Mouse (Mus musculus): ENCODE data around the gene Asprv1. TPM values are rescaled to one million over a fixed set of nuclear protein-coding genes. Genes with fewer than 3 reads are reported as not detected.

The Asprv1 gene
- polyA plus RNA-seq, 1 experiment from 2014 or later, result 1.3 TPM

GRCm38 (mm10) chr6:86665076-86665475 is 37.1 kb downstream of the Asprv1 start:
- ATAC-seq (ENCODE audit: insufficient number of reproducible peaks, low FRiP score, low TSS enrichment, low read depth) (no peak), DNase-seq (ENCODE audit: low spot score) (no peak)
- Histone ChIP-seq H3K4me2 (ENCODE audit: low read depth, severe bottlenecking) (no peak overlapping the region), H3K27ac (replicated peaks; ENCODE audit: low read depth, low read length) (no peak overlapping the region), H3K9me3 (ENCODE audit: control insufficient read depth, low read length) (no peaks in the 10 kb centered on the region), H3K4me3 (ENCODE audit: low read depth, low read length) (no peak overlapping the region), H3K4me1 (ENCODE audit: control insufficient read depth, insufficient read depth, low read length) (0 out of 2 replicates have a peak, but pooled peaks cover 2% of the 10 kb centered on the region), H3K27me3 (ENCODE audit: control insufficient read depth, insufficient read depth, low read length) (no peaks in the 10 kb centered on the region), H3K36me3 (ENCODE audit: control insufficient read depth, insufficient read depth, low read length) (0 out of 2 replicates have a peak, but pooled peaks cover 2% of the 10 kb centered on the region), H3K9ac (ENCODE audit: low read length) (no peak overlapping the region)
- WGBS, result 70% methylated on average over 5 of the region's 5 CpGs

GRCm38 (mm10) chr6:86665560-86666307 is 37.8 kb downstream of the Asprv1 start:
- Histone ChIP-seq H3K4me3 (ENCODE audit: low read depth, low read length) (no peak overlapping the region), H3K36me3 (ENCODE audit: control insufficient read depth, insufficient read depth, low read length) (0 out of 2 replicates have a peak, but pooled peaks cover 2% of the 10 kb centered on the region), H3K27ac (replicated peaks; ENCODE audit: low read depth, low read length) (no peak overlapping the region), H3K4me1 (ENCODE audit: control insufficient read depth, insufficient read depth, low read length) (0 out of 2 replicates have a peak, but pooled peaks cover 2% of the 10 kb centered on the region), H3K9ac (ENCODE audit: low read length) (no peak overlapping the region), H3K9me3 (ENCODE audit: control insufficient read depth, low read length) (no peaks in the 10 kb centered on the region), H3K4me2 (ENCODE audit: low read depth, severe bottlenecking) (no peak overlapping the region), H3K27me3 (ENCODE audit: control insufficient read depth, insufficient read depth, low read length) (no peaks in the 10 kb centered on the region)
- ATAC-seq (ENCODE audit: insufficient number of reproducible peaks, low FRiP score, low TSS enrichment, low read depth) (no peak), DNase-seq (ENCODE audit: low spot score) (no peak)
- 42% methylated on average over 17 of the region's 17 CpGs for WGBS

DNA sequence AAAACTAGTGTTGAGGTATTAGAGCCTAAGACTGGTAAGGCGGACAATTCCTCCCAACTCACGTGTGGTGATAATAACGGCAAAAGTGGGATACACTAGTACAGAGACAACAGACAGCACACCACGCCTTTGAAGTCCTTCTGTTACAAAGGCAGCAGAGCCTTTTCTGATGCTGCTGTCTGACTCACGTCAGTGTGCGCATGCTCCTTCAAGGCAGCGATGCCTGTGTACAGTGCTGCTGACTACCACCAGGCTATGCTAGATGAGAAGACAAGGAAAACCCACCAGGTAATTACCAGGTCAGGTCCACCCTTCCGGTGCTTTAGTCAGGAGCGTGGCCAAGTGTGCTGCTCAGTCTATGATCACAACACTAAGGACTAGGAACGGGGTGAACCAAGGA is 39.1 kb downstream of the Asprv1 start:
- H3K9ac ChIP-seq (ENCODE audit: low read length), result no peak overlapping the region
- ATAC-seq (ENCODE audit: insufficient number of reproducible peaks, low FRiP score, low TSS enrichment, low read depth) (no peak), DNase-seq (ENCODE audit: low spot score) (no peak)
- H3K4me2 ChIP-seq (ENCODE audit: low read depth, severe bottlenecking), result no peak overlapping the region
- H3K36me3 ChIP-seq (ENCODE audit: control insufficient read depth, insufficient read depth, low read length), result 0 out of 2 replicates have a peak, but pooled peaks cover 2% of the 10 kb centered on the region
- no peak overlapping the region for H3K4me3 ChIP-seq (ENCODE audit: low read depth, low read length)
- no peaks in the 10 kb centered on the region for H3K27me3 ChIP-seq (ENCODE audit: control insufficient read depth, insufficient read depth, low read length)
- 0 out of 2 replicates have a peak, but pooled peaks cover 2% of the 10 kb centered on the region for H3K4me1 ChIP-seq (ENCODE audit: control insufficient read depth, insufficient read depth, low read length)
- no peaks in the 10 kb centered on the region for H3K9me3 ChIP-seq (ENCODE audit: control insufficient read depth, low read length)
- no peak overlapping the region for H3K27ac ChIP-seq (replicated peaks; ENCODE audit: low read depth, low read length)
- WGBS, result 90% methylated on average over 10 of the region's 10 CpGs

DNA sequence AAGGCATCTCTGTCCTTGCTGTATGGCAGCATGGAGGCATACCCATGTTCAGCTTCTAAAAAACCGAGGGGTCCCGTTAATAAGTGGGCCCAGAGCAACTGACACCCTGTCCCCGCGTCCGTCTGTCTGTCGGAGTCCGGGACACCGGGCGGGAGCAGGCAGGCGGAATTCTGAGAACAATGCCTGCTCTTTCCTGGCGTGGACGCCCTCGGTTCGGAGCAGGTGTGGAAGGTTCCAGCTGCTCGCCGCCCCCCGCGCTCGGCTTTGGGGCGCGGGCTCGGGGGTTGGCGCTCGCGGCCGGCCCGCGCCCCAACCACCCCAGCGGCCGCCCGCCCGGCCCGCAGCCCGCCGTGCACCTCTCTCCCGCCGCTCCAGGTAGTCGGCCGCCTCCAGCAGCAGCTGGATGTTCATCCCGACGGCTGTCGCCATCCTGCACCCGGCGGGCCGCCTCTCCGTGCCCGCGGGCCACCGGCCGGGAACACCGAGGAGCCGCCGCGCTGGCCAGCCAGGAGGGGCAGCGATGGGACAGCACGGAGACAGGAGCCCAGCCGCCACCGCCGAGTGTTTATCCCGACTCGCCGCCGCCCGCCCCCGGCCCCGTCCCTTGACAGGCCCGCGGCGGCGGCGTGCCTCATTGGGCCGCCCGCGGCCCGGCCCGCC is 40.7 kb downstream of the Asprv1 start, which contains the start of gene Mxd1:
TSS of gene Mxd1 (minus strand) at position 582 of the 660 bp plus-strand sequence.
- no peak for ATAC-seq (ENCODE audit: insufficient number of reproducible peaks, low FRiP score, low TSS enrichment, low read depth)
- H3K4me1 ChIP-seq (ENCODE audit: control insufficient read depth, insufficient read depth, low read length), result 0 out of 2 replicates have a peak, but pooled peaks cover 2% of the 10 kb centered on the region
- peak within 1 kb of the TSS; percentile 76 for H3K9ac ChIP-seq (ENCODE audit: low read length)
- H3K9me3 ChIP-seq (ENCODE audit: control insufficient read depth, low read length), result no peaks in the 10 kb centered on the region
- peaks cover 2% of the 10 kb centered on the region; the same call in 1 of the 2 replicates for H3K36me3 ChIP-seq (ENCODE audit: control insufficient read depth, insufficient read depth, low read length)
- no peak within 1 kb of the TSS; the same call in 1 of the 2 replicates for H3K27ac ChIP-seq (replicated peaks; ENCODE audit: low read depth, low read length)
- no peak for DNase-seq (ENCODE audit: low spot score)
- H3K4me2 ChIP-seq (ENCODE audit: low read depth, severe bottlenecking), result peak within 1 kb of the TSS; percentile 95
- WGBS, result under 1% methylated on average over 68 of the region's 76 CpGs
- H3K27me3 ChIP-seq (ENCODE audit: control insufficient read depth, insufficient read depth, low read length), result no peaks in the 10 kb centered on the region
- peak within 1 kb of the TSS; percentile 87 for H3K4me3 ChIP-seq (ENCODE audit: low read depth, low read length)

GRCm38 (mm10) chr6:86669240-86669727 is 41.3 kb downstream of the Asprv1 start:
- H3K4me2 ChIP-seq (ENCODE audit: low read depth, severe bottlenecking), result peak overlapping the region; percentile 68
- no peak overlapping the region; the same call in 1 of the 2 replicates for H3K9ac ChIP-seq (ENCODE audit: low read length)
- peak overlapping the region; percentile 87 for H3K4me3 ChIP-seq (ENCODE audit: low read depth, low read length)
- DNase-seq (ENCODE audit: low spot score), result peak; percentile 100
- ATAC-seq (ENCODE audit: insufficient number of reproducible peaks, low FRiP score, low TSS enrichment, low read depth), result peak; percentile 100
- no peaks in the 10 kb centered on the region for H3K27me3 ChIP-seq (ENCODE audit: control insufficient read depth, insufficient read depth, low read length)
- H3K4me1 ChIP-seq (ENCODE audit: control insufficient read depth, insufficient read depth, low read length), result 0 out of 2 replicates have a peak, but pooled peaks cover 2% of the 10 kb centered on the region
- no peak overlapping the region for H3K27ac ChIP-seq (replicated peaks; ENCODE audit: low read depth, low read length)
- H3K9me3 ChIP-seq (ENCODE audit: control insufficient read depth, low read length), result no peaks in the 10 kb centered on the region
- WGBS, result under 1% methylated on average over 29 of the region's 37 CpGs
- H3K36me3 ChIP-seq (ENCODE audit: control insufficient read depth, insufficient read depth, low read length), result peaks cover 2% of the 10 kb centered on the region; the same call in 1 of the 2 replicates

DNA sequence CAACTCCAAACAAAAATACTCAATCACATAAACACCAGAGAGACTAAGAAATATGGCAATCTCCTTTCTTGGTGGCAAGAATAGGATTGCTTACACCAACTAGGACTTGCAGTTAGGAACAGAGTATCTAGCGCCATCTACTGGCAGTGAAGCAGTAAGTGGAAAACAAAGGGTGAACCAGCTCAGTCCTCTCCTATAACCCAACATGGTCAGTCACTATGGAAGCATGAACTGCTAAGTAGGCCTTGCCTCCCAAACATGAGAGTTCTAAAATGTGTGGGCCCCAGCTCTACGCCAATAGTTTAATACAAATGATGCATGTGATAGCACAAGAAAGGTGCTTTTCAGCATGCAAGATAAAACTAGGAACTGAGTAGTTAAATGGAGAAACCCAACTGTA is 42.9 kb downstream of the Asprv1 start:
- Histone ChIP-seq H3K36me3 (ENCODE audit: control insufficient read depth, insufficient read depth, low read length) (peaks cover 5% of the 10 kb centered on the region; the same call in 1 of the 2 replicates), H3K27me3 (ENCODE audit: control insufficient read depth, insufficient read depth, low read length) (no peaks in the 10 kb centered on the region)

GRCm38 (mm10) chr6:86678341-86678740 is 50.4 kb downstream of the Asprv1 start:
- Histone ChIP-seq H3K36me3 (ENCODE audit: control insufficient read depth, insufficient read depth, low read length) (peaks cover 25% of the 10 kb centered on the region), H3K4me1 (ENCODE audit: control insufficient read depth, insufficient read depth, low read length) (no peaks in the 10 kb centered on the region), H3K27me3 (ENCODE audit: control insufficient read depth, insufficient read depth, low read length) (no peaks in the 10 kb centered on the region), H3K9ac (ENCODE audit: low read length) (no peak overlapping the region), H3K4me2 (ENCODE audit: low read depth, severe bottlenecking) (no peak overlapping the region), H3K27ac (replicated peaks; ENCODE audit: low read depth, low read length) (no peak overlapping the region), H3K9me3 (ENCODE audit: control insufficient read depth, low read length) (no peaks in the 10 kb centered on the region), H3K4me3 (ENCODE audit: low read depth, low read length) (no peak overlapping the region)
- DNase-seq (ENCODE audit: low spot score) (no peak), ATAC-seq (ENCODE audit: insufficient number of reproducible peaks, low FRiP score, low TSS enrichment, low read depth) (no peak)
- 81% methylated on average over 6 of the region's 6 CpGs for WGBS

More for the DNA sequence above, 42.9 kb downstream of the Asprv1 start:
- no peak overlapping the region for H3K27ac ChIP-seq (replicated peaks; ENCODE audit: low read depth, low read length)
- H3K9me3 ChIP-seq (ENCODE audit: control insufficient read depth, low read length), result no peaks in the 10 kb centered on the region
- no peak overlapping the region for H3K4me2 ChIP-seq (ENCODE audit: low read depth, severe bottlenecking)
- ATAC-seq (ENCODE audit: insufficient number of reproducible peaks, low FRiP score, low TSS enrichment, low read depth), result no peak
- H3K4me1 ChIP-seq (ENCODE audit: control insufficient read depth, insufficient read depth, low read length), result 0 out of 2 replicates have a peak, but pooled peaks cover 1% of the 10 kb centered on the region
- H3K4me3 ChIP-seq (ENCODE audit: low read depth, low read length), result no peak overlapping the region
- WGBS, result 15% methylated on average over 2 of the region's 2 CpGs
- H3K9ac ChIP-seq (ENCODE audit: low read length), result no peak overlapping the region
- peak; percentile 52 for DNase-seq (ENCODE audit: low spot score)
